Mouse (Mus musculus) brain, embryonic 14.5 days (tissue): ENCODE data around the gene Prickle4.

Experiments used
- CTCF ChIP-seq: fragments of 200-500 bp; IDR thresholded peaks from 2 replicates; pipeline ENCODE4 v1.5.1; 2012; ENCODE audit warnings: inconsistent platforms, mild to moderate bottlenecking, moderate library complexity, borderline replicate concordance; ENCODE audit not compliant: insufficient read depth, insufficient read length; ENCODE audit errors: extremely low read depth
- POLR2A ChIP-seq: fragments of 200-500 bp; IDR thresholded peaks from 2 replicates; pipeline ENCODE4 v1.6.1; 2012; ENCODE audit warnings: mild to moderate bottlenecking, inconsistent platforms, borderline replicate concordance; ENCODE audit not compliant: poor library complexity, insufficient read depth, insufficient read length, severe bottlenecking; ENCODE audit errors: extremely low read depth

DNA sequence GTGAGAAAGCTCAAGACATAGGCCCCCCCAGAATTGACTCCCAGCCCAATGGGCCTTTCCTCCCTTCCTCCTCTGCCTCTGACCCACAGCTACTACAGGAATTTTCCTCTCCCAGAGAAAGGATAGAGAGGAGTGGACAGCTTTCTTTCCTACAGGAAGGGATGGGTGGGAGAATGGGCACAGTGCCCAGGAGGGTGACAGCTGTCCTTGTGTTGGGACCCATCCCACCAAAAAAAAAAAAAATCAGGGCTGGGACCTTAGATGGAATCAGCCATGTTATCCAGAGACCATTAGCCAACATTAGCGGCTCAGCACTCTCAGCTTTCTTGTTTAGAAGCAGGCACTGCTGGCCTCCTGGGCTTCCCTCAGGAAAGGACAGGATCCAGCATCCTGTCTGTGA is 11.7 kb upstream of the Prickle4 start:
- TF ChIP-seq POLR2A (no peak), CTCF (no peak)
